Comparison of ENCODE assay signal across 36 mouse cellular contexts in the genomic region with DNA sequence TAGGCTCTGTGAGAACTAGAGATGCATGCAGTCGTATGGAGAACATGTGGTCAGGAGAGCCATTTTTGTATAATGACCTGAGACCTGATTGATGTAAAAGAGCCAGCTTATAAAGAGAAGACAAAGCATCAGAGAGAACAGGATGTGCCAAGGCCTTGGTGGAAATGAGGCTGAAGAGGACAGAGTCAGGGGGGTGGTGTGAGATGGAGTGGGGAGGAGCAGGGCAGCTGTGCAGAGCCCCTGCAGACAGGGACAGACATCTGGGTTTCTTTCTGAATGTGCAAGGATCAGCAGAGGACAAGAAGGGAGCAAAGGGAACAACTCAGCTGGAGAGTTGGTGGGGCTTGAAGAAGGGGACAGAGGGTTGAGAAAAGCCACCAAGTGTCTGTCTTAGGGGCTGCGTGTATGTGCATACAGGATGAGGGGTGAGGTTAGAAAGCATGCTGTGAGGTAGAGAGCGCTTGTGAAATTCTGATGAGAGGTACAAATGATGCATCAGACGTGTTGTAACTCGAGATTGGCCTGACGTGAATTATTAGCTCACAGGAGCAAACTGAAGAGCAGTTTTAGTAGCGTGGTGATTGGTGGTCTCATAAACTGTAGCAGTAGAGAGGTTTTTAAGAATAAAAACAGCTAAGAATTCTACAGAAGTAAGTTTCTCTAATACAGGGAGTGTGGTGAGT. TPM values are rescaled to one million over a fixed set of nuclear protein-coding genes. Genes with fewer than 3 reads are reported as not detected.
DNase-seq lines count a peak whose midpoint lies in the region; ATAC-seq and TF ChIP-seq lines count a peak whose summit lies in the region.
"Had no signal": no experiment of that assay in that cellular context is flagged by ENCODE, and none has a peak within 500 bp of the region (broad histone marks: within the 10 kb centered on the region; RNA-seq: fewer than 3 reads in every experiment).

No protein-coding gene starts in this region.

- peaks cover 0 to 6% of the 10 kb centered on the region in 2 experiments; a peak in 2 of 4 replicates for H3K4me1 ChIP-seq in liver, embryonic 14.5 days (replicated peaks; ENCODE audit: control insufficient read depth in 2 of 2, insufficient read depth in 2 of 2, low read length in 1 of 2)
- peaks cover 8% of the 10 kb centered on the region; the same call in 1 of the 2 replicates for H3K4me1 ChIP-seq in liver, embryonic 11.5 days (replicated peaks; ENCODE audit: control insufficient read depth, insufficient read depth, low read length)
- peaks cover 6% of the 10 kb centered on the region; the same call in 1 of the 2 replicates for H3K4me1 ChIP-seq in lung, postnatal 0 days (ENCODE audit: insufficient read depth, low read depth, low read length)
- H3K4me1 ChIP-seq in embryonic fibroblast, embryonic 13.5 days (ENCODE audit: control insufficient read depth, insufficient read depth, low read length): 0 out of 2 replicates have a peak, but pooled peaks cover 3% of the 10 kb centered on the region
- H3K4me1 ChIP-seq in liver, postnatal 0 days (ENCODE audit: insufficient read depth): peaks cover 31% of the 10 kb centered on the region
- H3K4me1 ChIP-seq: embryonic facial prominence, embryonic 12.5 days; hindbrain, embryonic 15.5 days; midbrain, embryonic 12.5 days; neural tube, embryonic 12.5 days had no signal

- TF ChIP-seq EP300 in liver, embryonic 14.5 days (IDR thresholded peaks at IDR 0.05; ENCODE audit: low read depth): no peak
- peak; percentile 38; the same call in 1 of the 2 replicates for TF ChIP-seq EP300 in lung, postnatal 0 days (IDR thresholded peaks at IDR 0.05)
- no peak for TF ChIP-seq EP300 in liver, postnatal 0 days (IDR thresholded peaks at IDR 0.05; ENCODE audit: low read depth)

- ATAC-seq in liver, embryonic 14.5 days (ENCODE audit: insufficient read depth): no peak
- no peak for ATAC-seq in liver, embryonic 11.5 days (replicated peaks; ENCODE audit: low FRiP score)
- peak; percentile 83 for ATAC-seq in lung, postnatal 0 days
- peak; percentile 67 for ATAC-seq in liver, postnatal 0 days
- ATAC-seq: forebrain, embryonic 16.5 days; inflammation-experienced regulatory T-cells, adult 6 months; Patski had no signal

- H3K4me3 ChIP-seq in liver, embryonic 14.5 days (ENCODE audit: insufficient read depth in 1 of 2, low read depth in 2 of 2, low read length in 2 of 2): no peak overlapping the region
- H3K4me3 ChIP-seq in liver, embryonic 11.5 days (ENCODE audit: low read depth, low read length): no peak overlapping the region
- H3K4me3 ChIP-seq in lung, postnatal 0 days (ENCODE audit: low read depth, low read length): no peak overlapping the region
- H3K4me3 ChIP-seq in embryonic fibroblast, embryonic 13.5 days (ENCODE audit: insufficient read depth, low read length): no peak overlapping the region
- peak overlapping the region; percentile 32; the same call in 1 of the 2 replicates for H3K4me3 ChIP-seq in liver, postnatal 0 days (ENCODE audit: low read depth, low read length)
- no peak overlapping the region for H3K4me3 ChIP-seq in layer of hippocampus, adult 2 months
- H3K4me3 ChIP-seq: embryonic facial prominence, embryonic 12.5 days; erythroblast, embryonic 14.5 days; gastrocnemius, adult 2 months; heart, embryonic 12.5 days; hindbrain, embryonic 15.5 days; kidney, embryonic 15.5 days; left cerebral cortex, adult 2 months; liver, embryonic 13.5 days; megakaryocyte, embryonic 14.5 days; midbrain, embryonic 12.5 days; myocyte; neural tube, embryonic 12.5 days had no signal

- no peaks in the 10 kb centered on the region for H3K27me3 ChIP-seq in liver, embryonic 14.5 days (ENCODE audit: control insufficient read depth, insufficient read depth, low read length)
- no peaks in the 10 kb centered on the region for H3K27me3 ChIP-seq in liver, embryonic 11.5 days (replicated peaks; ENCODE audit: control insufficient read depth, insufficient read depth, low read length)
- no peaks in the 10 kb centered on the region for H3K27me3 ChIP-seq in lung, postnatal 0 days (replicated peaks; ENCODE audit: insufficient read depth, low read length)
- H3K27me3 ChIP-seq in liver, postnatal 0 days (ENCODE audit: insufficient read depth, low read length): no peaks in the 10 kb centered on the region
- H3K27me3 ChIP-seq: embryonic facial prominence, embryonic 12.5 days; heart, embryonic 12.5 days; hindbrain, embryonic 15.5 days; kidney, embryonic 15.5 days; liver, embryonic 13.5 days; megakaryocyte, embryonic 14.5 days; midbrain, embryonic 12.5 days; neural tube, embryonic 12.5 days; Patski had no signal

- no peak for DNase-seq in liver, embryonic 14.5 days (ENCODE audit: low read depth in 3 of 3, low spot score in 3 of 3)
- DNase-seq in liver, embryonic 11.5 days (ENCODE audit: low spot score): no peak
- peak; percentile 59 for DNase-seq in lung, postnatal 0 days (ENCODE audit: low spot score)
- DNase-seq in lung, postnatal 25 days (ENCODE audit: low spot score): no peak
- no peak for DNase-seq in liver, postnatal 0 days
- no peak for DNase-seq in layer of hippocampus, adult 2 months (ENCODE audit: low spot score in 2 of 2)
- DNase-seq: adrenal gland, postnatal 10 days; B cell, adult 2 months; cerebellum, adult 11 months; cerebellum, adult 9-10 months; cerebellum, postnatal 36 days; gastrocnemius, adult 2 months; gastrocnemius, postnatal 36 days; heart, adult 18-20 months; heart, postnatal 10 days; kidney, adult 18-20 months; kidney, postnatal 25 days; liver, embryonic 13.5 days; right cerebral cortex, adult 18-20 months; spleen, adult 18-20 months; thymus, adult 2 months; thymus, postnatal 36 days had no signal

- 59% methylated on average over 7 of the region's 7 CpGs for WGBS in liver, embryonic 14.5 days (ENCODE audit: insufficient replicate concordance)
- 71% methylated on average over 7 of the region's 7 CpGs for WGBS in liver, embryonic 11.5 days
- 40% methylated on average over 7 of the region's 7 CpGs for WGBS in lung, postnatal 0 days
- WGBS in liver, postnatal 0 days (ENCODE audit: insufficient replicate concordance): 60% methylated on average over 7 of the region's 7 CpGs

- no peak overlapping the region for H3K27ac ChIP-seq in liver, embryonic 14.5 days
- H3K27ac ChIP-seq in liver, embryonic 11.5 days (ENCODE audit: low read depth, low read length): no peak overlapping the region
- H3K27ac ChIP-seq in lung, postnatal 0 days (ENCODE audit: low read length): 0 out of 2 replicates have a peak overlapping the region, but pooled peaks have one; percentile 32
- peak overlapping the region; percentile 89; the same call in 1 of the 2 replicates for H3K27ac ChIP-seq in embryonic fibroblast, embryonic 13.5 days (ENCODE audit: insufficient read depth, low read length)
- H3K27ac ChIP-seq in liver, postnatal 0 days (ENCODE audit: low read depth): peak overlapping the region; percentile 87
- no peak overlapping the region for H3K27ac ChIP-seq in layer of hippocampus, adult 2 months
- H3K27ac ChIP-seq: embryonic facial prominence, embryonic 12.5 days; gastrocnemius, adult 2 months; hindbrain, embryonic 15.5 days; kidney, embryonic 15.5 days; left cerebral cortex, adult 2 months; midbrain, embryonic 12.5 days; neural tube, embryonic 12.5 days had no signal

- TF ChIP-seq POLR2A in embryonic fibroblast, embryonic 13.5 days (IDR thresholded peaks at IDR 0.05; ENCODE audit: low read depth, low read length): no peak

- no peak overlapping the region for H3K9ac ChIP-seq in liver, embryonic 14.5 days (replicated peaks)
- no peak overlapping the region for H3K9ac ChIP-seq in liver, embryonic 11.5 days (ENCODE audit: low read depth, low read length)
- H3K9ac ChIP-seq in lung, postnatal 0 days (replicated peaks; ENCODE audit: low read depth): no peak overlapping the region
- peak overlapping the region; percentile 28 for H3K9ac ChIP-seq in liver, postnatal 0 days (replicated peaks)
- H3K9ac ChIP-seq: embryonic facial prominence, embryonic 12.5 days; heart, embryonic 12.5 days; hindbrain, embryonic 15.5 days; kidney, embryonic 15.5 days; liver, embryonic 13.5 days; midbrain, embryonic 12.5 days; neural tube, embryonic 12.5 days had no signal

- no peaks in the 10 kb centered on the region for H3K9me3 ChIP-seq in liver, embryonic 14.5 days (ENCODE audit: control insufficient read depth, low read length)
- no peaks in the 10 kb centered on the region for H3K9me3 ChIP-seq in liver, embryonic 11.5 days (ENCODE audit: control insufficient read depth, low read length)
- no peaks in the 10 kb centered on the region for H3K9me3 ChIP-seq in lung, postnatal 0 days (ENCODE audit: low read length)
- no peaks in the 10 kb centered on the region for H3K9me3 ChIP-seq in liver, postnatal 0 days (ENCODE audit: low read length)
- H3K9me3 ChIP-seq: embryonic facial prominence, embryonic 12.5 days; heart, embryonic 12.5 days; hindbrain, embryonic 15.5 days; kidney, embryonic 15.5 days; liver, embryonic 13.5 days; megakaryocyte, embryonic 14.5 days; midbrain, embryonic 12.5 days; neural tube, embryonic 12.5 days had no signal

- peak overlapping the region; percentile 15; the same call in 1 of the 2 replicates for H3K4me2 ChIP-seq in liver, embryonic 14.5 days (ENCODE audit: low read depth)
- H3K4me2 ChIP-seq in liver, embryonic 11.5 days: no peak overlapping the region
- H3K4me2 ChIP-seq in lung, postnatal 0 days (replicated peaks; ENCODE audit: low read depth, low read length): no peak overlapping the region
- peak overlapping the region; percentile 63 for H3K4me2 ChIP-seq in liver, postnatal 0 days (ENCODE audit: low read depth, low read length)
- H3K4me2 ChIP-seq: embryonic facial prominence, embryonic 12.5 days; heart, embryonic 12.5 days; hindbrain, embryonic 15.5 days; kidney, embryonic 15.5 days; midbrain, embryonic 12.5 days; neural tube, embryonic 12.5 days had no signal

- no peaks in the 10 kb centered on the region for H3K36me3 ChIP-seq in liver, embryonic 14.5 days (replicated peaks; ENCODE audit: control insufficient read depth, insufficient read depth, low read depth)
- no peaks in the 10 kb centered on the region for H3K36me3 ChIP-seq in liver, embryonic 11.5 days (ENCODE audit: control insufficient read depth, insufficient read depth, low read length)
- no peaks in the 10 kb centered on the region for H3K36me3 ChIP-seq in lung, postnatal 0 days (ENCODE audit: insufficient read depth, low read length)
- H3K36me3 ChIP-seq in liver, postnatal 0 days (replicated peaks; ENCODE audit: insufficient read depth, low read length): no peaks in the 10 kb centered on the region
- H3K36me3 ChIP-seq: embryonic facial prominence, embryonic 12.5 days; heart, embryonic 12.5 days; hindbrain, embryonic 15.5 days; kidney, embryonic 15.5 days; liver, embryonic 13.5 days; midbrain, embryonic 12.5 days; neural tube, embryonic 12.5 days had no signal

- no peak for TF ChIP-seq CTCF in liver, embryonic 14.5 days (IDR thresholded peaks at IDR 0.05; ENCODE audit: low read depth)
- no peak for TF ChIP-seq CTCF in lung, postnatal 0 days (IDR thresholded peaks at IDR 0.05)
- TF ChIP-seq CTCF in embryonic fibroblast, embryonic 13.5 days (IDR thresholded peaks at IDR 0.05; ENCODE audit: borderline replicate concordance, insufficient read depth, low read length): no peak
- no peak for TF ChIP-seq CTCF in liver, postnatal 0 days (IDR thresholded peaks at IDR 0.05; ENCODE audit: low read depth)
- no peak for TF ChIP-seq CTCF in layer of hippocampus, adult 2 months (conservative IDR thresholded peaks at IDR 0.05)

RNA-seq across cellular contexts. Expression of a gene that starts 12.1 kb away (rescaled TPM):
- polyA plus RNA-seq in liver, embryonic 14.5 days (2012; rRNA removed): 9.4 and 12.3 TPM in 2 replicates
- polyA plus RNA-seq in liver, embryonic 14.5 days (2014; fragmentation: Nextera tagmentation; extraction: Ambion mirVana): 15.6 and 18.9 TPM in 2 replicates
- 32.9 and 36.7 TPM in 2 replicates for polyA plus RNA-seq in liver, embryonic 11.5 days (2014; fragmentation: Nextera tagmentation; extraction: Ambion mirVana)
- polyA plus RNA-seq in lung, postnatal 0 days (2015; fragmentation: Nextera tagmentation; extraction: Ambion mirVana): 18.1 and 21.3 TPM in 2 replicates
- 41.2 and 55.2 TPM in 2 replicates for polyA plus RNA-seq in embryonic fibroblast, embryonic 13.5 days (2011; ENCODE audit: insufficient read length, low read depth, missing spikeins)
- polyA plus RNA-seq in liver, postnatal 0 days (2015; fragmentation: Nextera tagmentation; extraction: Ambion mirVana): 42.7 and 44.4 TPM in 2 replicates
- total RNA-seq in layer of hippocampus, adult 2 months (2021): 10 to 100 TPM; 93.4 to 95.0 TPM

RNA-seq across cellular contexts. Expression of a gene that starts 40.2 kb away (rescaled TPM):
- 7.7 and 8.0 TPM in 2 replicates for polyA plus RNA-seq in liver, embryonic 14.5 days (2012; rRNA removed)
- polyA plus RNA-seq in liver, embryonic 14.5 days (2014; fragmentation: Nextera tagmentation; extraction: Ambion mirVana): 6.3 and 7.5 TPM in 2 replicates
- polyA plus RNA-seq in liver, embryonic 11.5 days (2014; fragmentation: Nextera tagmentation; extraction: Ambion mirVana): 27.7 TPM in 2 replicates
- polyA plus RNA-seq in lung, postnatal 0 days (2015; fragmentation: Nextera tagmentation; extraction: Ambion mirVana): 6.9 and 7.8 TPM in 2 replicates
- polyA plus RNA-seq in embryonic fibroblast, embryonic 13.5 days (2011; ENCODE audit: insufficient read length, low read depth, missing spikeins): 9.2 and 9.7 TPM in 2 replicates
- polyA plus RNA-seq in liver, postnatal 0 days (2015; fragmentation: Nextera tagmentation; extraction: Ambion mirVana): 3.2 and 3.3 TPM in 2 replicates
- 10 to 100 TPM; 14.8 to 14.9 TPM for total RNA-seq in layer of hippocampus, adult 2 months (2021)

Comparison
In these comparisons a context has a peak if more than half of its experiments do, and no peak if none do; other contexts are left out.
1. ATAC-seq: peak in lung, postnatal 0 days (single experiment) and liver, postnatal 0 days (single experiment); none in liver, embryonic 14.5 days (single experiment) and liver, embryonic 11.5 days (single experiment).
2. H3K27ac ChIP-seq: peak in lung, postnatal 0 days (single experiment), embryonic fibroblast, embryonic 13.5 days (single experiment) and liver, postnatal 0 days (single experiment); none in liver, embryonic 14.5 days (single experiment), liver, embryonic 11.5 days (single experiment) and layer of hippocampus, adult 2 months (single experiment).
3. H3K4me2 ChIP-seq: peak in liver, embryonic 14.5 days (single experiment) and liver, postnatal 0 days (single experiment); none in liver, embryonic 11.5 days (single experiment) and lung, postnatal 0 days (single experiment).